Mouse (Mus musculus): ENCODE measurements around the gene Tgfb1i1. TPM values are rescaled to one million over a fixed set of nuclear protein-coding genes. Genes with fewer than 3 reads are reported as not detected.

The Tgfb1i1 gene
- polyA plus RNA-seq, 1 experiment from 2014 or later = 40.9 TPM

GRCm38 (mm10) chr7:128248081-128249042 lies 1.8 kb downstream of the Tgfb1i1 start:
- 86% methylated on average over 10 of the region's 10 CpGs for WGBS
- no peaks in the 10 kb centered on the region for H3K9me3 ChIP-seq (replicated peaks)
- peak overlapping the region; percentile 14 for H3K4me3 ChIP-seq
- H3K36me3 ChIP-seq = peaks cover 15% of the 10 kb centered on the region
- H3K27ac ChIP-seq (replicated peaks) = no peak overlapping the region
- DNase-seq (ENCODE audit: low spot score) = no peak
- peaks cover 75% of the 10 kb centered on the region for H3K27me3 ChIP-seq (ENCODE audit: low read depth, poor library complexity, severe bottlenecking)
- peaks cover 58% of the 10 kb centered on the region for H3K4me1 ChIP-seq

DNA sequence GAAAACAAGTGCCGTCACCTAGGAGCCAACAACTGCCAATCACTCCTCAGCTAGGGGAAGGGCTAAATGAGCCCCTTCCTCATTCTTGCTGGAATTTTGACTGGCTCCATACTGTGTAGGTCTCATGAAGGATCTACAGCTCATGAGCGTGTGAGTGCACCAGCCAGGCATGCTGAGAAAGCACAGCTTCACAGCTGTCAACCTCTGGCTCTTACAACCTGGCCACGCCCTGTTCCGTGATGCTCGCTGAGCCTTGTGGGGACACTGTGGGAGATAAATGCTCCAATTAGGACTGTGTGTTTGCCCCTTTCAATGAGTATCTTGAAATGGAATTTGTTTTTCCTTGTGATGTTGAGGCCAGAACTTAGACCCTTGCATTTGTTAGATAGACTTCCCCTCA lies 3.4 kb downstream of the Tgfb1i1 start:
- H3K9me3 ChIP-seq (replicated peaks) = no peaks in the 10 kb centered on the region
- no peak for DNase-seq (ENCODE audit: low spot score)
- WGBS = 88% methylated on average over 5 of the region's 5 CpGs
- H3K4me3 ChIP-seq = no peak overlapping the region
- peaks cover 44% of the 10 kb centered on the region for H3K4me1 ChIP-seq
- H3K27ac ChIP-seq (replicated peaks) = no peak overlapping the region
- H3K27me3 ChIP-seq (ENCODE audit: low read depth, poor library complexity, severe bottlenecking) = peaks cover 77% of the 10 kb centered on the region
- H3K36me3 ChIP-seq = peaks cover 3% of the 10 kb centered on the region

DNA sequence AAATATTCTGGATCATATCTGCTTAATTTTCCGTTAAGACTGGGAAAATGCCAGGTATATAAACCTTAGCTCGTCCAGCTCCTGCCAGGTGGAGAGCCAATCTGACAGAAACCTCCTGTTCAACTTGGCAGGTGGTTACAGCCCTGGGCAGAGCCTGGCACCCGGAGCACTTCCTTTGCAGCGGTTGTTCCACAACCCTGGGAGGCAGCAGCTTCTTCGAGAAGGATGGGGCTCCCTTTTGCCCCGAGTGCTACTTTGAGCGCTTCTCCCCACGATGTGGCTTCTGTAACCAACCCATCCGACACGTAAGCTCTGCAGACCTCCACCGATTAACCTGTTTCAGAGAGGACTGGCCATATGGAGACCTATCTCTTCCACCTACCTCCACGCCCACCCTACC lies 5.3 kb downstream of the Tgfb1i1 start:
- 57% methylated on average over 12 of the region's 12 CpGs for WGBS
- Histone ChIP-seq H3K36me3 (no peaks in the 10 kb centered on the region), H3K27ac (replicated peaks) (peak overlapping the region; percentile 65), H3K27me3 (ENCODE audit: low read depth, poor library complexity, severe bottlenecking) (peaks cover 65% of the 10 kb centered on the region), H3K9me3 (replicated peaks) (no peaks in the 10 kb centered on the region), H3K4me3 (peak overlapping the region; percentile 51), H3K4me1 (peaks cover 31% of the 10 kb centered on the region)
- DNase-seq (ENCODE audit: low spot score) = no peak

- peak; percentile 56 for DNase-seq (ENCODE audit: low spot score)
- Histone ChIP-seq H3K27ac (replicated peaks) (peak overlapping the region; percentile 65), H3K9me3 (replicated peaks) (no peaks in the 10 kb centered on the region), H3K4me3 (peak overlapping the region; percentile 51), H3K4me1 (peaks cover 25% of the 10 kb centered on the region), H3K27me3 (ENCODE audit: low read depth, poor library complexity, severe bottlenecking) (peaks cover 65% of the 10 kb centered on the region), H3K36me3 (no peaks in the 10 kb centered on the region)
- WGBS = 17% methylated on average over 24 of the region's 24 CpGs
These were observed 6.0 kb downstream of the Tgfb1i1 start for GRCm38 (mm10) chr7:128252609-128253008.

DNA sequence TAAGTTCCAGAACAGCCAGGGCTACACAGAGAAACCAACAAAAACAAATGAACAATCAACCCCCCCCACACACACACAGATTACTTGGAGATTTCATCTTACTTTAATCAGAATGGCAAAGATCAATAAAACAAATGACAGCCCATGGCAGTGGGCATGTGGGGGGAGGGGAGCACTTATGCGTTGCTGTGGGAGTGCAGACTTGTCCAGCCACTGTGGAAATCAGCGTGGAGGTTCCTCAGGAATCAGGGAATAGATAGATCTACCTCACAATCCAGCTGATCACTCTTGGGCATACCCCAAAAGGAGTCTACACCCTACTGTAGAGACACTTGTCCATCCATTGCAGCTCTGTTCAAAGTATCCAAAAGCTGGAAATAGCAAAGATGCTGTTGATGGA lies 8.4 kb downstream of the Tgfb1i1 start:
- Histone ChIP-seq H3K4me3 (no peak overlapping the region), H3K27me3 (ENCODE audit: low read depth, poor library complexity, severe bottlenecking) (peaks cover 49% of the 10 kb centered on the region), H3K27ac (replicated peaks) (no peak overlapping the region), H3K36me3 (no peaks in the 10 kb centered on the region), H3K9me3 (replicated peaks) (no peaks in the 10 kb centered on the region), H3K4me1 (peaks cover 16% of the 10 kb centered on the region)
- DNase-seq (ENCODE audit: low spot score) = no peak
- 58% methylated on average over 2 of the region's 2 CpGs for whole genome bisulfite sequencing

DNA sequence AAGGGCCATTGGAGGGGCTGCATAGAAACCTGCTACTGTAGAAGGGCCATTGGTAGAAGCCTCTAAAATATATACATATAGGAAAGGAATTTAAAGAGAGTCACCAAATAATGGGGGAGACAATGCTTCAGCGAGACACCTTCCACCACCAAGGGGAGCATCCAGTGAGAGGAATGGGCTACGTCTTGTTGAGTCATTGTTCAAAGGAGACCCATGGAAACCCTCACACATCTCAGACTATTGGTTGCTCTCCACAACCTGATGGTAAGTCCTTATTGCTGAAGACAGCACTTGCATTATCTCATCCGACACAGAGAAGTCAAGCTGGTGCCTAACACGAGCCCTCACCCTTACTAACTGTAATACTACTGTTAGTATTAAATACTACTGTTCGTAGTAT lies 9.1 kb downstream of the Tgfb1i1 start:
- WGBS = 87% methylated on average over 5 of the region's 5 CpGs
- H3K4me1 ChIP-seq = peaks cover 16% of the 10 kb centered on the region
- no peak overlapping the region for H3K27ac ChIP-seq (replicated peaks)
- peaks cover 42% of the 10 kb centered on the region for H3K27me3 ChIP-seq (ENCODE audit: low read depth, poor library complexity, severe bottlenecking)
- H3K36me3 ChIP-seq = no peaks in the 10 kb centered on the region
- DNase-seq (ENCODE audit: low spot score) = no peak
- no peak overlapping the region for H3K4me3 ChIP-seq
- no peaks in the 10 kb centered on the region for H3K9me3 ChIP-seq (replicated peaks)

DNA sequence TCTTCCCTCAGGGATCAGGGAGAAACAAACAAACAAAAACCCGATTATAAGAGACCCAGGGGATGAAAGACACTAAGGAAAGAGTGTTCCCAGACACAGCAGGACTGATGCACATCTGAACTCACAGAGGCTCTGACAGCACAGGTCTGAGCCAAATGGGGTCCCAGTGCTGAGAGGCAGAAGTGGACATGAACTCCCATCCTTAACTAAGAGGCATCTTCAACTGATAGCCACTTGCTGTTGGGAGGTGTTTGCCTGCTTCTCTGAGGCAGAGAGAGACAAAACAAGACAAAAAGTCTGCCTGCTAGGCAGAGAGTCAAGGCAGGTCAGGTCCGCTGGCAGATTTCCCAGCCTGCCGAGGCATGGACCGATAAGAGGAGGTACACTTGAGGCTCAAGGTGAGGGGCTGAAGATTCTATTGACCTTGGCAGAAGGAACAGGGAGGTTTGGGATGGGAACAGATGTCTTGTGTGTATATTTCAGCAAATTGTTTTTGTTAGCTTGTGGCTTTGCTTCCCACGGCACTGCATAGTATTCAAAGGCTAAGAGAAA lies 10.2 kb downstream of the Tgfb1i1 start:
- Histone ChIP-seq H3K36me3 (no peaks in the 10 kb centered on the region), H3K4me1 (peaks cover 14% of the 10 kb centered on the region), H3K27ac (replicated peaks) (no peak overlapping the region), H3K27me3 (ENCODE audit: low read depth, poor library complexity, severe bottlenecking) (peaks cover 31% of the 10 kb centered on the region), H3K4me3 (no peak overlapping the region), H3K9me3 (replicated peaks) (no peaks in the 10 kb centered on the region)
- 61% methylated on average over 5 of the region's 5 CpGs for WGBS
- DNase-seq (ENCODE audit: low spot score) = no peak

- Histone ChIP-seq H3K4me1 (peaks cover 2% of the 10 kb centered on the region; the same call in 1 of the 2 replicates), H3K27me3 (ENCODE audit: low read depth, poor library complexity, severe bottlenecking) (no peaks in the 10 kb centered on the region), H3K4me3 (no peak within 1 kb of the TSS), H3K36me3 (peaks cover 3% of the 10 kb centered on the region; the same call in 1 of the 2 replicates), H3K9me3 (replicated peaks) (no peaks in the 10 kb centered on the region), H3K27ac (replicated peaks) (no peak within 1 kb of the TSS)
- 85% methylated on average over 6 of the region's 6 CpGs for WGBS
- DNase-seq (ENCODE audit: low spot score) = no peak
These were observed 18.8 kb downstream of the Tgfb1i1 start, which contains the start of gene Slc5a2 for GRCm38 (mm10) chr7:128265411-128265810. Gene Slc5a2 (plus strand): TSS chr7:128265657.

DNA sequence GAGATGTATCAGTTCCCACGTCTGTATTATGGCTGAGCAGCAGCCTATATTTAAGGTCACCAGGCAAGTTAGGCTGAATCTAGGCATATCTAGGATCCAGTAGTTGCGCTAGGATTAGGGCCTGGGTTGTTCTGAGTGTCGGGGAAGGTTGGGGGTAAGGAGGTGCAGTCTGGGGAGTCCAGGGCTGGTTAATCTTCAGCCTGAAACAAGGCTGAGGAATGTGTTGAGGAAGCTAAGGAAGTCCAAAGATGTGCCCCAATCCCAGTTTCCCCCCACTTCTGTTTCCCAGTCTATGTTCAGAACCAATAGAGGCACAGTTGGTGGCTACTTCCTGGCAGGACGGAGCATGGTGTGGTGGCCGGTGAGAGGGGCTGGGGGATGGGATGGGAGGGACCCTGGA lies 19.4 kb downstream of the Tgfb1i1 start:
- 83% methylated on average over 5 of the region's 5 CpGs for WGBS
- no peaks in the 10 kb centered on the region for H3K27me3 ChIP-seq (ENCODE audit: low read depth, poor library complexity, severe bottlenecking)
- peaks cover 10% of the 10 kb centered on the region for H3K36me3 ChIP-seq
- H3K9me3 ChIP-seq (replicated peaks) = no peaks in the 10 kb centered on the region
- no peak overlapping the region for H3K27ac ChIP-seq (replicated peaks)
- no peak for DNase-seq (ENCODE audit: low spot score)
- H3K4me1 ChIP-seq = peaks cover 6% of the 10 kb centered on the region; the same call in 1 of the 2 replicates
- H3K4me3 ChIP-seq = no peak overlapping the region

GRCm38 (mm10) chr7:128267391-128267790 lies 20.8 kb downstream of the Tgfb1i1 start:
- DNase-seq (ENCODE audit: low spot score) = no peak
- H3K4me3 ChIP-seq = no peak overlapping the region
- peaks cover 23% of the 10 kb centered on the region for H3K36me3 ChIP-seq
- peaks cover 6% of the 10 kb centered on the region; the same call in 1 of the 2 replicates for H3K4me1 ChIP-seq
- no peaks in the 10 kb centered on the region for H3K9me3 ChIP-seq (replicated peaks)
- H3K27ac ChIP-seq (replicated peaks) = no peak overlapping the region
- no peaks in the 10 kb centered on the region; the same call in 1 of the 2 replicates for H3K27me3 ChIP-seq (ENCODE audit: low read depth, poor library complexity, severe bottlenecking)
- WGBS = 69% methylated on average over 13 of the region's 13 CpGs

DNA sequence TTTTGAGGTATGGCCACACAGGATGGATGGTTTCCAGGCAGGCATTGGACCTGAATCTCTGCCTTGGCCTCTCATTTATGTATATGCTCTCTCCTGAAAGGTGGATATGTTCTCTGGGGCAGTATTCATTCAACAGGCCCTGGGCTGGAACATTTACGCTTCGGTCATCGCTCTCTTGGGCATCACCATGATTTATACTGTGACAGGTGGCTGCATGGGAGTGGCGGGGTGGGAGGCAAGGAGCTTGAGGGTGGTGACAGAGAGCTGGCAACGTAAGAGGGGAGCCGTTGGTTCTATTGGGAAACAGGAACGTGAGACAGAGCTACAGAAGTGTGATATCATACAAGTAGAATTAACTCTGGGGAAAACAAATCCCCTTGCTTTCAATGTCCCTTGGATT lies 21.2 kb downstream of the Tgfb1i1 start:
- WGBS = 96% methylated on average over 7 of the region's 7 CpGs
- H3K27me3 ChIP-seq (ENCODE audit: low read depth, poor library complexity, severe bottlenecking) = no peaks in the 10 kb centered on the region; the same call in 1 of the 2 replicates
- no peak overlapping the region for H3K27ac ChIP-seq (replicated peaks)
- no peak overlapping the region for H3K4me3 ChIP-seq
- H3K4me1 ChIP-seq = peaks cover 6% of the 10 kb centered on the region; the same call in 1 of the 2 replicates
- H3K36me3 ChIP-seq = peaks cover 27% of the 10 kb centered on the region
- no peaks in the 10 kb centered on the region for H3K9me3 ChIP-seq (replicated peaks)
- DNase-seq (ENCODE audit: low spot score) = no peak

DNA sequence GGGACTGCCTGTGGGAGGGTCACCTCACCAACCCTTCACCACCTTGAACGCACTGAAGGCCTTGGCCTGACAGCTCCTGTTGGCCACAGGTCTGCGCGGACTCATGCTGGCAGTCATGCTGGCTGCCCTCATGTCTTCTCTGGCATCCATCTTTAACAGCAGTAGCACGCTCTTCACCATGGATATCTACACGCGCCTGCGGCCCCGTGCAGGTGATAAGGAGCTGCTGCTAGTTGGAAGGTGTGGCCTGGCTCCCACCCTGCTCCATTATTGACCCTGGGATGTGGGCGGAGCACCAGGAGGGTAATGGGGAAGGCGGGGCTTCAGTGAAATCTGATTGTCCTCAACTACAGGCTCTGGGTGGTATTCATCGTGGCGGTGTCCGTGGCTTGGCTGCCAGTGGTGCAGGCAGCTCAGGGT lies 23.8 kb downstream of the Tgfb1i1 start:
- Histone ChIP-seq H3K4me1 (peaks cover 6% of the 10 kb centered on the region; the same call in 1 of the 2 replicates), H3K36me3 (peaks cover 53% of the 10 kb centered on the region), H3K27me3 (ENCODE audit: low read depth, poor library complexity, severe bottlenecking) (peaks cover 9% of the 10 kb centered on the region), H3K9me3 (replicated peaks) (no peaks in the 10 kb centered on the region), H3K4me3 (no peak overlapping the region), H3K27ac (replicated peaks) (peak overlapping the region; percentile 42; the same call in 1 of the 2 replicates)
- no peak for DNase-seq (ENCODE audit: low spot score)
- 58% methylated on average over 13 of the region's 13 CpGs for whole genome bisulfite sequencing

GRCm38 (mm10) chr7:128271496-128271895 lies 24.9 kb downstream of the Tgfb1i1 start:
- peaks cover 6% of the 10 kb centered on the region; the same call in 1 of the 2 replicates for H3K4me1 ChIP-seq
- no peak overlapping the region for H3K4me3 ChIP-seq
- H3K9me3 ChIP-seq (replicated peaks) = no peaks in the 10 kb centered on the region
- no peak overlapping the region for H3K27ac ChIP-seq (replicated peaks)
- H3K27me3 ChIP-seq (ENCODE audit: low read depth, poor library complexity, severe bottlenecking) = peaks cover 19% of the 10 kb centered on the region
- H3K36me3 ChIP-seq = peaks cover 64% of the 10 kb centered on the region
- WGBS = 92% methylated on average over 9 of the region's 9 CpGs
- no peak for DNase-seq (ENCODE audit: low spot score)
